Mouse (Mus musculus) ES-Bruce4 (cell line): ENCODE results near the gene Rnf224.

Experiments used
- CTCF ChIP-seq: IDR thresholded peaks from one replicate; pipeline ENCODE4 v1.8.1; 2011; ENCODE audit warnings: low read depth, low read length
- EP300 ChIP-seq: IDR thresholded peaks from 2 replicates; pipeline ENCODE4 v1.6.1; 2011; ENCODE audit warnings: low read depth, low read length; ENCODE audit not compliant: insufficient read depth
- POLR2A ChIP-seq: IDR thresholded peaks from one replicate; pipeline ENCODE4 v1.8.1; 2011; ENCODE audit warnings: low read length; ENCODE audit not compliant: insufficient read depth

GRCm38 (mm10) chr2:25196172-25196954 lies 40.2 kb downstream of the Rnf224 start, which contains the start of gene Tor4a:
- TF ChIP-seq CTCF (no peak), POLR2A (no peak), EP300 (no peak)
